Mouse (Mus musculus) lung, postnatal 0 days (tissue): ENCODE measurements around the gene Gab2. TPM values are rescaled to one million over a fixed set of nuclear protein-coding genes. Genes with fewer than 3 reads are reported as not detected.
A peak's percentile ranks its signal among the peaks of the same experiment; 100 is the strongest.

Experiments used
- ATAC-seq: fragments of 200-750 bp; cut with Nextera tagmentation; 2 replicates; pipeline ENCODE4 v1.8.0; 2017; ENCODE audit warnings: moderate library complexity
- DNase-seq: peaks from one replicate; pipeline ENCODE4 v3.0.0-alpha.2; 2016; ENCODE audit warnings: low spot score
- H3K27ac ChIP-seq: fragments of 300-500 bp; sonication (generic); 2 replicates; pipeline ENCODE4 v1.5.1; 2014; ENCODE audit warnings: antibody characterized with exemption, mild to moderate bottlenecking, low read length, mixed read lengths
- H3K27me3 ChIP-seq: fragments of 300-500 bp; sonication (generic); replicated peaks from 2 replicates; pipeline ENCODE4 v1.6.1; 2014; ENCODE audit warnings: low read length, mixed read lengths; ENCODE audit not compliant: insufficient read depth
- H3K36me3 ChIP-seq: fragments of 300-500 bp; sonication (generic); 2 replicates; pipeline ENCODE4 v1.6.1; 2014; ENCODE audit warnings: low read length, mixed read lengths; ENCODE audit not compliant: insufficient read depth
- H3K4me1 ChIP-seq: fragments of 300-500 bp; sonication (generic); 2 replicates; pipeline ENCODE4 v1.6.1; 2014; ENCODE audit warnings: antibody characterized with exemption, low read depth, low read length, mixed read lengths; ENCODE audit not compliant: insufficient read depth
- H3K4me2 ChIP-seq: fragments of 300-500 bp; sonication (generic); replicated peaks from 2 replicates; pipeline ENCODE4 v1.6.1; 2014; ENCODE audit warnings: low read depth, mild to moderate bottlenecking, low read length, moderate library complexity, mixed read lengths
- H3K4me3 ChIP-seq: fragments of 300-500 bp; sonication (generic); 2 replicates; pipeline ENCODE4 v1.5.1; 2014; ENCODE audit warnings: low read depth, low read length
- H3K9ac ChIP-seq: fragments of 300-500 bp; sonication (generic); replicated peaks from 2 replicates; pipeline ENCODE4 v1.6.1; 2014; ENCODE audit warnings: low read depth, mild to moderate bottlenecking
- H3K9me3 ChIP-seq: fragments of 300-500 bp; sonication (generic); 2 replicates; pipeline ENCODE4 v1.6.1; 2016; ENCODE audit warnings: low read length, mixed read lengths
- CTCF ChIP-seq: IDR thresholded peaks from 2 replicates; pipeline ENCODE4 v1.5.1; 2016; ENCODE audit warnings: antibody characterized with exemption, mild to moderate bottlenecking
- EP300 ChIP-seq: IDR thresholded peaks from 2 replicates; pipeline ENCODE4 v1.6.1; 2016; ENCODE audit warnings: antibody characterized with exemption, mild to moderate bottlenecking, control low read depth
- WGBS: fragments of 180-500 bp; shearing (Covaris S2); extraction: QIAGEN DNeasy Blood & Tissue Kit; methylation state at CpG from one replicate; pipeline ENCODE4 v1.1.7; 2014; 5-methylcytosine and 5-hydroxymethylcytosine counted together
- polyA plus RNA-seq: library from polyadenylated mRNA; unstranded; fragments of >200 nt; fragmentation: Nextera tagmentation; extraction: Ambion mirVana; gene quantifications from 2 replicates; pipeline ENCODE4 v1.2.1, GENCODE M21; 2015

The Gab2 gene
- polyA plus RNA-seq, 1 experiment from 2014 or later = 7.7 TPM

DNA sequence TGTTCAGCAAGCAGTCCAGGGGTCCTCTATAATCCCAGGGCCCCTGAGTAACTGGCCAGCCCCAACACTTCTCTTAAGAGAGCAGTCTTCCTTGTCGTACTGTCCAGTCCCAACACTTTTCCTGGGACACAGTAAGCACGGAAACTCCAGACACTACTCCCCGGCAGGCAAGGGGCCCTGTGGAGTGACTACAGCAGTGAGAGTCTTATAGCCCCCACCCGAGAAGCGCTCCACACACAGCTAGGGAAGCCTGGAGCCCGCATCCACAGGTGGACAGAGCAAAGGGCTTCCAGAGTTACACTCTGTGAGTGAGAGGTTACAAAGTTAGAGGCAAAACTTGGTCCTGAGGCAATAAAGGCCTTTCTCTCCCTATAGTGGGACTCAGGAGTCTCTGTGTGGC lies 268.1 kb downstream of the Gab2 start:
- no peak for ATAC-seq
- WGBS = 83% methylated on average over 6 of the region's 6 CpGs

DNA sequence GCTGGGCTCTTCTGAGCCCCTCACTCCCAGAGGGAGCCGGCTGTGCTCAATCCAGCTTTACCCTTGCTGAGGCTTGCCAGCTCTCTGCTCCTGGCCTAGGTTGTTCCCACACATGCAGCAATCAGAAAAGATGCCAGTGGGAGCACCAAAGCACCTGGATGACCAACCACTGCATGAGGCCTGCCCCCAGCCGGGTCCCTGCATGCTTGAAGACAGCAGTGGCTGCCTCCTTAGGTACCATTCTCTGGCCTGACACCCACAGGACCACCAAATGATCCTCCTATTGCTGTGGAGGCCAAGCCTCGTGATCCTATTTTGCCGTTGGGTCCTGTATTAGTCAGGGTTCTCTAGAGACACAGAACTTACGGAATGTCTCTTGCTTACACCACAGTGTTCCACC lies 269.5 kb downstream of the Gab2 start:
- no peak for TF ChIP-seq EP300
- TF ChIP-seq CTCF = no peak
- DNase-seq = no peak
- ATAC-seq = no peak
- no peak overlapping the region for H3K4me2 ChIP-seq
- H3K4me3 ChIP-seq = no peak overlapping the region
- no peak overlapping the region for H3K27ac ChIP-seq
- no peak overlapping the region for H3K9ac ChIP-seq
- 0 out of 2 replicates have a peak, but pooled peaks cover 8% of the 10 kb centered on the region for H3K36me3 ChIP-seq
- H3K9me3 ChIP-seq = no peaks in the 10 kb centered on the region
- no peaks in the 10 kb centered on the region; the same call in 1 of the 2 replicates for H3K4me1 ChIP-seq
- H3K27me3 ChIP-seq = no peaks in the 10 kb centered on the region
- 86% methylated on average over 5 of the region's 5 CpGs for WGBS

More for the DNA sequence above, 268.1 kb downstream of the Gab2 start:
- Histone ChIP-seq H3K36me3 (0 out of 2 replicates have a peak, but pooled peaks cover 8% of the 10 kb centered on the region), H3K9me3 (no peaks in the 10 kb centered on the region), H3K27me3 (no peaks in the 10 kb centered on the region), H3K9ac (no peak overlapping the region), H3K4me1 (no peaks in the 10 kb centered on the region; the same call in 1 of the 2 replicates), H3K27ac (no peak overlapping the region), H3K4me2 (no peak overlapping the region), H3K4me3 (no peak overlapping the region)
- DNase-seq = no peak
- no peak for TF ChIP-seq CTCF
- TF ChIP-seq EP300 = no peak

DNA sequence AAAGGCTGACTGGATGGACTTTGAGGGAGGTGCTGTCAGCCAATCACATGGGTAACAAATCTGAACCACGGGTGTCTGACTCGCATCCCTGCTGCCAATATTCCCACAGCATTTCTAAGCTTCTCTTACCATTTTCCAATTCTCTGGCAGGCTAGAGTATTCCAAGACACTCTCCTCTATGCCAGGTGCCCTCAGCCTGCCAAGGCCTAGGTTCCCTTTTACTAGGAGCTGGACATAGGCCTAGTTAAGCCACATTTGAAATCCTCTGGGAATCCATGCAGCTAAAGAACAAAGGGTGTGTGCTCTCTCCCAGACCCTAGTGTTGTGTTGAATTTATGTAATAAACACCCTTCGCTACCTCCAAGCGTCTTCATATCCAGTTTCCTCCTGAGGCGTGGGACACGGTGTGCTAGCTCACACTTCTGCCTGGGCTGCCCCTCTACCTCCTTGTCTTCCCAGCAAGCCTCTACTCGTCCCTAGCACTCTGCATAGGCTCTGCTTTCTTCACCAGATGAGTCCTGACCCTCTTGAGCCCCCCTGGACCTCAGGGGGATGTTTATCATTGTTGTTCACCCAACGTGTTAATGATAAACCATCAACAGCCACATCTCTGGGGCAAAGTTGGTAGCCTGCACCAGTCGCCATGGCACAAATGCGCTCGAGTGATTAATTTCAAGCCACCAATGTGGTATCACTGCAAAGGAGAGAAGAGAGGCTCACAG lies 270.6 kb downstream of the Gab2 start:
- 82% methylated on average over 11 of the region's 11 CpGs for WGBS
- Histone ChIP-seq H3K27me3 (no peaks in the 10 kb centered on the region), H3K9ac (no peak overlapping the region), H3K4me2 (no peak overlapping the region), H3K4me3 (no peak overlapping the region), H3K27ac (no peak overlapping the region), H3K9me3 (no peaks in the 10 kb centered on the region), H3K36me3 (0 out of 2 replicates have a peak, but pooled peaks cover 8% of the 10 kb centered on the region), H3K4me1 (peaks cover 3% of the 10 kb centered on the region; the same call in 1 of the 2 replicates)
- TF ChIP-seq EP300 (no peak), CTCF (no peak)
- DNase-seq (no peak), ATAC-seq (no peak)

DNA sequence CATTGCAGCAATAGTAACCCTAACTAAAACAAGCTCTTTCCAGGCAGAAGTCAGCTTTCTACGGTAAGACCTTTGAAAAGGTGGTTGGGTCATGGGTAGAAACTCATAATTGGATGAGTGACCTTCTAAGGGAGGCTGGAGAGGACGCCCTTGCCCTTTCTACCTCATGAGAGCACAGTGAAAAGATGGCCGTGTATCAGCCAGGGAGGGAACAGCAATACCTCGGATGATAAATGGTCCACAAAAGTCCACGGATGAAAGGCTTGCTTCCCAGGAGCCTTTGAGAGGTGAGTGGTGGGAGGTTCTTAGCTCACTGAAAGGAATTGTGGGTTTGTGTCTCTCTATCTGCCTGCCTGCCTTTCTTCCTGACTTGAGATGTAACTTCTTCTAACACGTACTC lies 272.0 kb downstream of the Gab2 start:
- TF ChIP-seq EP300 = no peak
- H3K9me3 ChIP-seq = no peaks in the 10 kb centered on the region
- no peaks in the 10 kb centered on the region for H3K27me3 ChIP-seq
- DNase-seq = no peak
- no peak overlapping the region for H3K4me3 ChIP-seq
- H3K36me3 ChIP-seq = no peaks in the 10 kb centered on the region
- no peak for ATAC-seq
- H3K27ac ChIP-seq = no peak overlapping the region
- no peak overlapping the region for H3K4me2 ChIP-seq
- H3K4me1 ChIP-seq = peaks cover 3% of the 10 kb centered on the region; the same call in 1 of the 2 replicates
- 83% methylated on average over 6 of the region's 6 CpGs for WGBS
- no peak overlapping the region for H3K9ac ChIP-seq

DNA sequence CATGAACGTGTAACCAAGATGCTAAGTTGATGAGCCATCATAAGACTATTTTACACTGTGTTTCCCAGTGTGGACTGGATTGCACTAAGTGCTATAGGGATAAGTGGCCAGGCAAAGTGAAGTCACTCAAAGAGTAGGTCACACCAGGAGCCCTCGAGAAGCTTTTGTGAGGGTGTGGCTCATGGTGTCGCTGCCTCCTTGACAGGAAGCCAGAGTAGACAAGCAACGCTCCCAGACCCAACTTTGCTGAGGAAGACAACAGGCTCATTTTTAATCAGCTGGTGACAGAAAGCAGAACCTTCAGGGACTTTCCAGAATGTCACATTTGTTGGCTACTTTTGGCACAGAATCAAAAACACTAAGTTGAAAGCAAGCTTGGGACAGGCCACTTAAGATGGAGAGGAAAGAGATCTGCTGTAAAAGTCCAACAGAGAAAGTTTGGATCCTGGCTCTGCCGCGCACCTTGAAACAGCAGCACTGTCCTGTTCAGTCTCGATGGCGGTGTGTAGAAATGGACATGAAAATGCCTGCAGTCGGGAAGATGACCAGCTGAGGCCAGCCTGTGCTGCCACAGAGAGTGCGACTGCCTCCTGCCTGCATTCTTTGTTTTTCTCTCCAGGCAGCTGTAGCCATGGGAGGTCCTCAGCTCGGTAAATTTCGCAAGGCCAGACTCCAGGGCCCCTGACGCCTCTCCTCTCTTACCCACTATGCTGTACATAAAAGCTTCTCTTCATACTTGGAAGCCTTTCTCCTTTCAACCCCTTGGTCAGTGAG lies 273.9 kb downstream of the Gab2 start:
- ATAC-seq = peak; percentile 85
- Histone ChIP-seq H3K4me2 (no peak overlapping the region), H3K27me3 (no peaks in the 10 kb centered on the region), H3K36me3 (no peaks in the 10 kb centered on the region), H3K4me1 (peaks cover 3% of the 10 kb centered on the region; the same call in 1 of the 2 replicates), H3K9ac (no peak overlapping the region), H3K9me3 (no peaks in the 10 kb centered on the region), H3K4me3 (no peak overlapping the region), H3K27ac (peak overlapping the region; percentile 90)
- 16% methylated on average over 13 of the region's 13 CpGs for WGBS
- peak; percentile 55 for TF ChIP-seq CTCF
- TF ChIP-seq EP300 = peak; percentile 90
- peak; percentile 93 for DNase-seq

DNA sequence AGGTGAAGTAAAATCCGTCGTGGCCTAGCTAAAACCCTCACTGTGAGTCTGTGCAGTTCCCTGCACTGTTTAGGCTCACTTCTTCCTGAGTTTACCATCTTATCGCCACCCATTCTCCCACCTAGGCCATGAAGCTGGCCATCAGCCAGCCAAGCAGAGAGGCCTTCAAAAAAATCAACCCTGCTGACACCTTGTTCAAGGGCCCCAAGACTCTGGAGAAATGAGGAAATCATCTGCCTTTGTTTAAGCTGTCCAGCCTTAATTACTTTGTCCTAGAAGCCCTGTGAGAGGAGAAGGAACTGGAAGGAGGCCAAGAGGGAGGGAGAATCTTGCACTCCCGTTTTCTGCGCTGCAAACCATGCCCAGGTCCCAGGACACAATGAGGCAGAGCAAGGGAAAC lies 274.9 kb downstream of the Gab2 start:
- Histone ChIP-seq H3K27ac (peak overlapping the region; percentile 90), H3K36me3 (no peaks in the 10 kb centered on the region), H3K4me1 (peaks cover 3% of the 10 kb centered on the region; the same call in 1 of the 2 replicates), H3K9me3 (no peaks in the 10 kb centered on the region), H3K27me3 (no peaks in the 10 kb centered on the region), H3K4me2 (no peak overlapping the region), H3K9ac (no peak overlapping the region), H3K4me3 (no peak overlapping the region)
- ATAC-seq = peak; percentile 39
- TF ChIP-seq EP300 (no peak), CTCF (no peak)
- DNase-seq = peak; percentile 79
- WGBS = 29% methylated on average over 5 of the region's 5 CpGs
